Mouse (Mus musculus): ENCODE measurements at regions not wholly inside any gene's neighbourhood (a gene's known extent, or its start where the extent isn't known, plus 50 kb on each side); places are given as distances from the start of the nearest gene placed in this dataset.

- TF ChIP-seq CTCF (IDR thresholded peaks at IDR 0.05; ENCODE audit: extremely low read depth, insufficient read depth, insufficient read length, insufficient replicate concordance) (no peak), POLR2A (IDR thresholded peaks at IDR 0.05; ENCODE audit: low read depth, low read length) (no peak)
Observed at GRCm38 (mm10) chr14:45943581-45943980, 285.6 kb upstream of the Ddhd1 start.
